Mouse (Mus musculus): ENCODE measurements around the gene Cfap70. TPM values are rescaled to one million over a fixed set of nuclear protein-coding genes. Genes with fewer than 3 reads are reported as not detected.

The Cfap70 gene
- total and polyA plus RNA-seq, 2 experiments from 2014 or later = 2.8 to 3.4 TPM

- no peak overlapping the region for H3K4me2 ChIP-seq (ENCODE audit: low read depth, low read length, poor library complexity, severe bottlenecking)
- peaks cover 41% of the 10 kb centered on the region for H3K36me3 ChIP-seq (ENCODE audit: insufficient read depth, low read length)
- no peaks in the 10 kb centered on the region for H3K9me3 ChIP-seq (ENCODE audit: low read length)
- H3K27ac ChIP-seq (ENCODE audit: low read depth, low read length) = no peak overlapping the region
- no peak overlapping the region for H3K9ac ChIP-seq (replicated peaks; ENCODE audit: low read length, poor library complexity, severe bottlenecking)
- H3K27me3 ChIP-seq (ENCODE audit: insufficient read depth, low read length) = no peaks in the 10 kb centered on the region
- ATAC-seq (ENCODE audit: low FRiP score) (no peak), DNase-seq (ENCODE audit: low spot score) (no peak)
- TF ChIP-seq CTCF (IDR thresholded peaks at IDR 0.05) = no peak
- 79% methylated on average over 14 of the region's 14 CpGs for WGBS
- H3K4me3 ChIP-seq (ENCODE audit: low read depth, low read length) = no peak overlapping the region
- no peaks in the 10 kb centered on the region for H3K4me1 ChIP-seq (ENCODE audit: insufficient read depth, low read length)
Observed at GRCm38 (mm10) chr14:20460216-20460615, 8.2 kb upstream of the Cfap70 start.

GRCm38 (mm10) chr14:20458378-20458777 lies 6.4 kb upstream of the Cfap70 start:
- H3K4me1 ChIP-seq (ENCODE audit: insufficient read depth, low read length) = no peaks in the 10 kb centered on the region
- H3K9ac ChIP-seq (replicated peaks; ENCODE audit: low read length, poor library complexity, severe bottlenecking) = no peak overlapping the region
- no peaks in the 10 kb centered on the region for H3K27me3 ChIP-seq (ENCODE audit: insufficient read depth, low read length)
- no peak overlapping the region for H3K27ac ChIP-seq (ENCODE audit: low read depth, low read length)
- no peak for ATAC-seq (ENCODE audit: low FRiP score)
- H3K36me3 ChIP-seq (ENCODE audit: insufficient read depth, low read length) = peaks cover 34% of the 10 kb centered on the region
- H3K4me3 ChIP-seq (ENCODE audit: low read depth, low read length) = no peak overlapping the region
- WGBS = 96% methylated on average over 9 of the region's 9 CpGs
- no peak for DNase-seq (ENCODE audit: low spot score)
- no peak overlapping the region for H3K4me2 ChIP-seq (ENCODE audit: low read depth, low read length, poor library complexity, severe bottlenecking)
- H3K9me3 ChIP-seq (ENCODE audit: low read length) = no peaks in the 10 kb centered on the region
- no peak for TF ChIP-seq CTCF (IDR thresholded peaks at IDR 0.05)

GRCm38 (mm10) chr14:20452929-20453328 lies 903 bp upstream of the Cfap70 start:
- no peak for DNase-seq (ENCODE audit: low spot score)
- H3K36me3 ChIP-seq (ENCODE audit: insufficient read depth, low read length) = peaks cover 10% of the 10 kb centered on the region; the same call in 1 of the 2 replicates
- 95% methylated on average over 5 of the region's 5 CpGs for WGBS
- no peaks in the 10 kb centered on the region for H3K9me3 ChIP-seq (ENCODE audit: low read length)
- no peak overlapping the region for H3K9ac ChIP-seq (replicated peaks; ENCODE audit: low read length, poor library complexity, severe bottlenecking)
- no peak overlapping the region for H3K4me2 ChIP-seq (ENCODE audit: low read depth, low read length, poor library complexity, severe bottlenecking)
- peaks cover 3% of the 10 kb centered on the region; the same call in 1 of the 2 replicates for H3K4me1 ChIP-seq (ENCODE audit: insufficient read depth, low read length)
- no peak overlapping the region for H3K27ac ChIP-seq (ENCODE audit: low read depth, low read length)
- no peaks in the 10 kb centered on the region for H3K27me3 ChIP-seq (ENCODE audit: insufficient read depth, low read length)
- no peak for TF ChIP-seq CTCF (IDR thresholded peaks at IDR 0.05)
- ATAC-seq (ENCODE audit: low FRiP score) = no peak
- no peak overlapping the region for H3K4me3 ChIP-seq (ENCODE audit: low read depth, low read length)

- ATAC-seq (ENCODE audit: low FRiP score) (no peak), DNase-seq (ENCODE audit: low spot score) (no peak)
- no peak overlapping the region for H3K9ac ChIP-seq (replicated peaks; ENCODE audit: low read length, poor library complexity, severe bottlenecking)
- 19% methylated on average over 2 of the region's 2 CpGs for WGBS
- H3K36me3 ChIP-seq (ENCODE audit: insufficient read depth, low read length) = peaks cover 3% of the 10 kb centered on the region; the same call in 1 of the 2 replicates
- H3K4me3 ChIP-seq (ENCODE audit: low read depth, low read length) = peak overlapping the region; percentile 37
- 0 out of 2 replicates have a peak overlapping the region, but pooled peaks have one; percentile 64 for H3K27ac ChIP-seq (ENCODE audit: low read depth, low read length)
- H3K27me3 ChIP-seq (ENCODE audit: insufficient read depth, low read length) = no peaks in the 10 kb centered on the region
- peaks cover 3% of the 10 kb centered on the region; the same call in 1 of the 2 replicates for H3K4me1 ChIP-seq (ENCODE audit: insufficient read depth, low read length)
- no peak for TF ChIP-seq CTCF (IDR thresholded peaks at IDR 0.05)
- no peaks in the 10 kb centered on the region for H3K9me3 ChIP-seq (ENCODE audit: low read length)
- H3K4me2 ChIP-seq (ENCODE audit: low read depth, low read length, poor library complexity, severe bottlenecking) = peak overlapping the region; percentile 58
Observed at GRCm38 (mm10) chr14:20451302-20451701, 724 bp downstream of the Cfap70 start.

GRCm38 (mm10) chr14:20447209-20447608 lies 4.8 kb downstream of the Cfap70 start:
- Histone ChIP-seq H3K27me3 (ENCODE audit: insufficient read depth, low read length) (no peaks in the 10 kb centered on the region), H3K27ac (ENCODE audit: low read depth, low read length) (no peak overlapping the region), H3K9me3 (ENCODE audit: low read length) (no peaks in the 10 kb centered on the region), H3K4me1 (ENCODE audit: insufficient read depth, low read length) (peaks cover 3% of the 10 kb centered on the region; the same call in 1 of the 2 replicates), H3K4me2 (ENCODE audit: low read depth, low read length, poor library complexity, severe bottlenecking) (no peak overlapping the region), H3K4me3 (ENCODE audit: low read depth, low read length) (no peak overlapping the region), H3K36me3 (ENCODE audit: insufficient read depth, low read length) (no peaks in the 10 kb centered on the region), H3K9ac (replicated peaks; ENCODE audit: low read length, poor library complexity, severe bottlenecking) (no peak overlapping the region)
- DNase-seq (ENCODE audit: low spot score) = no peak
- TF ChIP-seq CTCF (IDR thresholded peaks at IDR 0.05) = no peak
- WGBS = 56% methylated on average over 12 of the region's 12 CpGs
- ATAC-seq (ENCODE audit: low FRiP score) = no peak

- WGBS = 40% methylated on average over 17 of the region's 17 CpGs
- TF ChIP-seq CTCF (IDR thresholded peaks at IDR 0.05) = no peak
- H3K27ac ChIP-seq (ENCODE audit: low read depth, low read length) = no peak overlapping the region
- H3K4me3 ChIP-seq (ENCODE audit: low read depth, low read length) = no peak overlapping the region
- no peaks in the 10 kb centered on the region for H3K36me3 ChIP-seq (ENCODE audit: insufficient read depth, low read length)
- DNase-seq (ENCODE audit: low spot score) = no peak
- no peaks in the 10 kb centered on the region for H3K27me3 ChIP-seq (ENCODE audit: insufficient read depth, low read length)
- no peaks in the 10 kb centered on the region for H3K4me1 ChIP-seq (ENCODE audit: insufficient read depth, low read length)
- 0 out of 2 replicates have a peak overlapping the region, but pooled peaks have one; percentile 4 for H3K4me2 ChIP-seq (ENCODE audit: low read depth, low read length, poor library complexity, severe bottlenecking)
- no peak for ATAC-seq (ENCODE audit: low FRiP score)
- H3K9ac ChIP-seq (replicated peaks; ENCODE audit: low read length, poor library complexity, severe bottlenecking) = no peak overlapping the region
- H3K9me3 ChIP-seq (ENCODE audit: low read length) = no peaks in the 10 kb centered on the region
Observed at GRCm38 (mm10) chr14:20442252-20442651, 9.8 kb downstream of the Cfap70 start.
